ENCODE assay signal across 18 mouse cellular contexts in genomic region chr7:48963554-48963953, GRCm38 (mm10). TPM values are rescaled to one million over a fixed set of nuclear protein-coding genes. Genes with fewer than 3 reads are reported as not detected.
DNase-seq lines count a peak whose midpoint lies in the region; ATAC-seq lines count a peak whose summit lies in the region.
"Had no signal": no experiment of that assay in that cellular context is flagged by ENCODE, and none has a peak within 500 bp of the region (broad histone marks: within the 10 kb centered on the region; RNA-seq: fewer than 3 reads in every experiment).

No protein-coding gene starts in this region.

- DNase-seq in cerebellum, postnatal 25 days, result peak; percentile 29 to 42
- peak; percentile 19 for DNase-seq in brain, adult 2 months (ENCODE audit: low read depth, low spot score)
- DNase-seq in layer of hippocampus, adult 9-11 months, result no peak
- no peak for DNase-seq in Muller cell, postnatal 12 days (ENCODE audit: inconsistent ontology term)
- DNase-seq in thymus, postnatal 4 days, result no peak
- DNase-seq: adrenal gland, postnatal 14 days; cerebellum, postnatal 36 days; gastrocnemius, postnatal 10 days; kidney, adult 8-10 months; kidney, postnatal 36 days; liver; lung, adult 18-20 months; right cerebral cortex, adult 18-20 months; thymus, adult 18-20 months had no signal

- H3K4me3 ChIP-seq in hindbrain, embryonic 15.5 days, result peak overlapping the region; percentile 10; the same call in 1 of the 2 replicates
- H3K4me3 ChIP-seq in midbrain, embryonic 15.5 days, result peak overlapping the region; percentile 14

- peak overlapping the region; percentile 2; the same call in 1 of the 2 replicates for H3K9ac ChIP-seq in hindbrain, embryonic 15.5 days
- no peak overlapping the region for H3K9ac ChIP-seq in midbrain, embryonic 15.5 days

- ATAC-seq in cerebellum, adult (ENCODE audit: insufficient number of reproducible peaks, low FRiP score, low TSS enrichment), result no peak
- no peak for ATAC-seq in hindbrain, embryonic 15.5 days (ENCODE audit: low FRiP score, low read depth)
- ATAC-seq in midbrain, embryonic 15.5 days (replicated peaks), result no peak
- ATAC-seq: inflammation-experienced regulatory T-cells, adult 6 months had no signal

- H3K36me3 ChIP-seq in hindbrain, embryonic 15.5 days, result no peaks in the 10 kb centered on the region
- no peaks in the 10 kb centered on the region for H3K36me3 ChIP-seq in midbrain, embryonic 15.5 days (replicated peaks)

- peak overlapping the region; percentile 92 for H3K4me2 ChIP-seq in hindbrain, embryonic 15.5 days
- peak overlapping the region; percentile 78 for H3K4me2 ChIP-seq in midbrain, embryonic 15.5 days

- H3K9me3 ChIP-seq in hindbrain, embryonic 15.5 days, result no peaks in the 10 kb centered on the region
- no peaks in the 10 kb centered on the region for H3K9me3 ChIP-seq in midbrain, embryonic 15.5 days

- H3K4me1 ChIP-seq in hindbrain, embryonic 15.5 days (replicated peaks), result peaks cover 91% of the 10 kb centered on the region
- H3K4me1 ChIP-seq in midbrain, embryonic 15.5 days, result peaks cover 83% of the 10 kb centered on the region

- H3K27ac ChIP-seq in hindbrain, embryonic 15.5 days (replicated peaks), result peak overlapping the region; percentile 63
- no peak overlapping the region for H3K27ac ChIP-seq in midbrain, embryonic 15.5 days

- no peaks in the 10 kb centered on the region for H3K27me3 ChIP-seq in hindbrain, embryonic 15.5 days
- no peaks in the 10 kb centered on the region for H3K27me3 ChIP-seq in midbrain, embryonic 15.5 days (replicated peaks)

- 21% methylated on average over 4 of the region's 4 CpGs for WGBS in hindbrain, embryonic 15.5 days
- 25% methylated on average over 4 of the region's 4 CpGs for WGBS in midbrain, embryonic 15.5 days

RNA-seq across cellular contexts. Expression of gene Nav2, which starts 55.0 kb away (rescaled TPM):
- polyA plus RNA-seq in hindbrain, embryonic 15.5 days (2015; fragmentation: Nextera tagmentation; extraction: Ambion mirVana), result 24.7 and 26.5 TPM in 2 replicates
- 22.8 and 26.2 TPM in 2 replicates for polyA plus RNA-seq in midbrain, embryonic 15.5 days (2015; fragmentation: Nextera tagmentation; extraction: Ambion mirVana)

Comparison
In these comparisons a context has a peak if more than half of its experiments do, and no peak if none do; other contexts are left out.
1. DNase-seq: peak in cerebellum, postnatal 25 days (2 of 2) and brain, adult 2 months (single experiment); none in layer of hippocampus, adult 9-11 months (single experiment), Muller cell, postnatal 12 days (single experiment) and thymus, postnatal 4 days (single experiment).